Mouse (Mus musculus) liver, adult (tissue): ENCODE data around the gene Gm43738.

Experiments
- GATA4 ChIP-seq: IDR thresholded peaks from 2 replicates; pipeline ENCODE4 v1.6.1; 2014; ENCODE audit warnings: mild to moderate bottlenecking, low read length; ENCODE audit not compliant: insufficient replicate concordance

Gm43738 gene

GRCm38 (mm10) chr3:89115522-89115921, 14.6 kb upstream of the Gm43738 start:
- TF ChIP-seq GATA4, result no peak

- TF ChIP-seq GATA4, result no peak
These were observed 12.2 kb upstream of the Gm43738 start for GRCm38 (mm10) chr3:89113058-89113457.

GRCm38 (mm10) chr3:89108146-89108545, 7.2 kb upstream of the Gm43738 start:
- TF ChIP-seq GATA4, result no peak

GRCm38 (mm10) chr3:89107545-89107944, 6.6 kb upstream of the Gm43738 start:
- TF ChIP-seq GATA4, result no peak

- TF ChIP-seq GATA4, result no peak
These were observed 6.0 kb upstream of the Gm43738 start for GRCm38 (mm10) chr3:89106881-89107280.

- TF ChIP-seq GATA4, result no peak
These were observed 2.3 kb upstream of the Gm43738 start for GRCm38 (mm10) chr3:89103291-89103595.

GRCm38 (mm10) chr3:89102495-89103290, 1.8 kb upstream of the Gm43738 start:
- TF ChIP-seq GATA4, result no peak

GRCm38 (mm10) chr3:89101812-89102494, 1.1 kb upstream of the Gm43738 start, which contains the start of gene Fdps:
Gene Fdps (minus strand): TSS chr3:89101959.
- no peak for TF ChIP-seq GATA4

- TF ChIP-seq GATA4, result no peak
These were observed 536 bp upstream of the Gm43738 start for GRCm38 (mm10) chr3:89101459-89101811.

GRCm38 (mm10) chr3:89094021-89094420, 6.9 kb downstream of the Gm43738 start:
- no peak for TF ChIP-seq GATA4

GRCm38 (mm10) chr3:89093175-89093574, 7.7 kb downstream of the Gm43738 start, which contains the start of gene Rusc1:
Gene Rusc1 (minus strand): TSS chr3:89093311.
- TF ChIP-seq GATA4, result no peak

GRCm38 (mm10) chr3:89092509-89093090, 8.3 kb downstream of the Gm43738 start:
- TF ChIP-seq GATA4, result no peak

GRCm38 (mm10) chr3:89091811-89092508, 8.9 kb downstream of the Gm43738 start:
- TF ChIP-seq GATA4, result no peak

- TF ChIP-seq GATA4, result no peak
These were observed 9.9 kb downstream of the Gm43738 start for GRCm38 (mm10) chr3:89090694-89091655.
